Mouse (Mus musculus) CD4-positive, CD25-positive, alpha-beta regulatory T cell, adult 4 months (primary cell): ENCODE measurements around the gene Gm28102. TPM values are rescaled to one million over a fixed set of nuclear protein-coding genes. Genes with fewer than 3 reads are reported as not detected.
"Not testable (repeated sequence)": the region's sequence is repeated elsewhere in the genome, so short reads cannot be mapped to it uniquely, and the experiment has no call there.

ENCODE experiments used
- ATAC-seq: one replicate; pipeline ENCODE4 v1.8.0; 2017
- polyA plus RNA-seq, 2 experiments: library from polyadenylated mRNA; unstranded; fragments of 100-300 nt; shearing (Covaris generic); gene quantifications; one replicate each; pipeline ENCODE4 v1.2.1; 2017

The Gm28102 gene
- not detected for polyA plus RNA-seq

GRCm38 (mm10) chrY:88053015-88053414 lies at the start of gene Gm28102:
TSS of gene Gm28102 (plus strand) at chrY:88053315.
- not testable (repeated sequence) for ATAC-seq
